Mouse (Mus musculus): ENCODE results near the gene Csrp2. TPM values are rescaled to one million over a fixed set of nuclear protein-coding genes. Genes with fewer than 3 reads are reported as not detected.

The Csrp2 gene
- polyA plus RNA-seq, 1 experiment from 2014 or later, result 1.0 TPM

DNA sequence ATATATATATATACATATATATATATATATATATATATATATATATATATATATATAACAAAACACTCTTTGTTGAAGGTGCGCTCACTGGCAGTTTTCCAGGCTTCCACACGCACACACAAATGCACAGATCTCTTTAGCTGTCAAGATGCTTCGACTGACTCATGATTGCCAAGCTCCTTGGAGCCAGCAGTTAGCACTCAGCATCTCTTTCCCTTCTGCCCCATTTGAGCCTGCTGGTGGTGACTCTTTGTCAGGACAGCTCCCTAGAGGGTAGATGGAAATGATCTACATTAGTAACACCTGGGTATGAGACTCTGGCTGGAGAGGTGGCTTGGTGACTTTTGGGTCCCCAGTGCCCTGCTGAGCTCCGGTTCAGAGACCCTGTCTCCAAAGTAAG, 20.1 kb downstream of the Csrp2 start:
- WGBS (ENCODE audit: missing documents), result 91% methylated on average over 3 of the region's 4 CpGs

DNA sequence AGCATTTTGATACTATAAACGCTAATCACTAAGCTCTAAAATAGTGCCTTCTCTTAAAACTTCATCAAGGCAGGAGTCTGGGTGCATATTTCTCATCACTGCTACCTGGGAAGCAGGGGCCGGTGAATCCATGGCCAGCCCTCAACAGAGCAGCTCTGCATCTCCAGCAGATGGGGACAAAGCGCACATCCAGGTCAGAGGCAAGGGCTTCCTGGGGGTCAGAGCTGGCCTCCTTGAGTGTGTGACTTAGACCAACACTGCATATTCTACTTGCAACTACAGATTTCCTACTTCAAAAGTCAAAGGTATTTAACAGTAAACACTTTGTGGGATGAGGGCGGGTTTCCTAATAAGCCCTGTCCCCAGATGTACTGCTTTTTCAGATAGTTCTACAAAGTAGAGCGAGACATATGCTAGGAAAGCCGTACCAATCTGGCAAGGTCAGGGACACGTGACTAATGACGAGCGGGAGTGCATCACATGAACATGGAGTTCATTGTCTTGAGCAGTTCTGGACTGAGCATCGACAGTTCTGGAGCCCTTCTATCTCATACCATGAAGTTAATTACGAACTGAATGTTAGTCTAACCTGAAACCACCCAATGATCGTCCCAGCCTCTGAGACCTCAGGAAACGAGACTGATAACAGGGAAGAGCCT, 21.3 kb downstream of the Csrp2 start:
- H3K4me3 ChIP-seq (ENCODE audit: inconsistent target), result no peak overlapping the region
- no peak overlapping the region for H3K27ac ChIP-seq
- WGBS (ENCODE audit: missing documents), result 93% methylated on average over 13 of the region's 13 CpGs
- no peaks in the 10 kb centered on the region for H3K79me2 ChIP-seq (ENCODE audit: inconsistent target)
- H3K36me3 ChIP-seq (ENCODE audit: inconsistent target), result 0 out of 2 replicates have a peak, but pooled peaks cover 15% of the 10 kb centered on the region

More for the DNA sequence above, 20.1 kb downstream of the Csrp2 start:
- H3K79me2 ChIP-seq (ENCODE audit: inconsistent target), result no peaks in the 10 kb centered on the region
- H3K36me3 ChIP-seq (ENCODE audit: inconsistent target), result 0 out of 2 replicates have a peak, but pooled peaks cover 15% of the 10 kb centered on the region
- H3K4me3 ChIP-seq (ENCODE audit: inconsistent target), result no peak overlapping the region
- no peak overlapping the region for H3K27ac ChIP-seq

DNA sequence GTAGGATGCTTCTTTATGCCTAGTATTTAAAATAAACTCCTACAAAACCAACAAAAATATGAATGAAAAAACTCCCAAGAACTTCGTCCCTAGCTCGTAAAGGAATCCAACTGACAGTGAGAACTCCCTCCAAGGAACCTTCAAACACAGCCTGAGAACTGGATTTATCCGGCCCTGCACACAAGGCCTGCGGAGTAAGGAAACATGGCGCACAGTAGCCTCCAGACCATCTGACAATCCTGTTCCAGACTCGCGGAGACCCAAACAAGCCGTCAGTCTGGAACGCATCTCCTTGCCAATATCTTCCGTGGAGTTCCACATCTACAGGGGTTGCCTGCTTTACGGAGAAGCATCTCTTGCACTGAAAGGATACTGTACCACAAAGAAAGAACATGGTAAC, 22.4 kb downstream of the Csrp2 start:
- Histone ChIP-seq H3K27ac (no peak overlapping the region), H3K36me3 (ENCODE audit: inconsistent target) (peaks cover 21% of the 10 kb centered on the region; the same call in 1 of the 2 replicates), H3K4me3 (ENCODE audit: inconsistent target) (no peak overlapping the region), H3K79me2 (ENCODE audit: inconsistent target) (no peaks in the 10 kb centered on the region)
- WGBS (ENCODE audit: missing documents), result 95% methylated on average over 11 of the region's 11 CpGs

DNA sequence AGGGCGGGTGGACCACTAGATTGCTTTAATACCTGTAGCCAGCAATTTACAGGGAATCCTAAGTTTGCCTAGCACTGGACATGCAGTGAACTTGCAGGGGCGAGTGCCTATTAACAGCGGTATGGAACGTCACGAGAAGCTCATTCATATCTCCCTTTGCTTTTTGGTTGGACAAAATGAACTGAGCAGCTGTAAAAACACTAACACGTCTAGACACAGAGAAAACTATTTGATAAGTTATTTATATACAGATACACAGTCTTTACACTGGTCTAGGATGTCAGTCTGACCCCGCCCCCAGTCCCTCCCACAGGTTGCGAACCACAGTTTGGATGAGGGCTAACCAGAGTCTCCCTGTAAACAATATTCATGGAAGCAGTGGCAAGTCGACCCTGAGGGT, 23.2 kb downstream of the Csrp2 start:
- no peak overlapping the region for H3K27ac ChIP-seq
- H3K79me2 ChIP-seq (ENCODE audit: inconsistent target), result no peaks in the 10 kb centered on the region
- WGBS (ENCODE audit: missing documents), result 95% methylated on average over 9 of the region's 9 CpGs
- H3K4me3 ChIP-seq (ENCODE audit: inconsistent target), result no peak overlapping the region
- peaks cover 29% of the 10 kb centered on the region; the same call in 1 of the 2 replicates for H3K36me3 ChIP-seq (ENCODE audit: inconsistent target)

DNA sequence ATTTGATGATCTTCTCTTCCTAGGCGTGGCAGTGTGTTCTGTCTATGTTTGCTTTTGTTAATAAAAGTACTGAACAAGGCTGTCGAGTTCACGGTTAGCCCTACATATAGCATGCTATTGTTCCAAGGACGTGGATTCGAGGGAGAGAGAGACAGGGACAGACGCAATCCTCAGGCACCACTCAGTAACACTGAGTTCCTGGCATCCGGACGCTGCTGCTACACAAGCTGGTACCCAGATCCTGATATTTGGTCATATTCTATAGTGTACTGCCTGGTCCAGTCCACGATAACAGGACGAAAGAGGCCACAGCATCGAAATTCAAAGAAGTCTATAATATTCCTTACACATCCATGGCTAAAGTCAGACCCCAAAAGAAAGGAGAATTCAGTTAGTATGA, 24.6 kb downstream of the Csrp2 start:
- WGBS (ENCODE audit: missing documents), result 95% methylated on average over 11 of the region's 11 CpGs
- Histone ChIP-seq H3K4me3 (ENCODE audit: inconsistent target) (no peak overlapping the region), H3K79me2 (ENCODE audit: inconsistent target) (no peaks in the 10 kb centered on the region), H3K36me3 (ENCODE audit: inconsistent target) (peaks cover 31% of the 10 kb centered on the region; the same call in 1 of the 2 replicates), H3K27ac (no peak overlapping the region)

DNA sequence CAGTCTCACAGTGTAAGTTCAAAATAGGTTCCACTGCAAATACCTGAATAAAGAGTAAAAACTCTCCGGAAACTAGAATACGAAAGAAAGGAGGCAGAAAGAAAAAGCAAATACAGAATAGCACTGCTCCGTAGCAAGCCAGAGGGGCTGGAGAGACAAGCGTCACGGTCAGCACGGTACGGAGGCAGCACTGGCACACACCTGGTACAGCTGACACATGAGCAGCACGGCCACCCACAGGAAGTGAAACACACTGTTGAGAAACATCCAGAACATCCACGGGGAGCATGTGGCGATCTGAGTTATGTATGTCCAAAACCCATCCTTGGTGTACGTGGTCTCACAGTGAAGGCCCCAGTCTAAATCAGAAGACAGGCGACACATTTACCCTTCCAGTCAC, 26.4 kb downstream of the Csrp2 start:
- H3K27ac ChIP-seq, result no peak overlapping the region
- H3K36me3 ChIP-seq (ENCODE audit: inconsistent target), result peaks cover 45% of the 10 kb centered on the region
- no peaks in the 10 kb centered on the region for H3K79me2 ChIP-seq (ENCODE audit: inconsistent target)
- 73% methylated on average over 12 of the region's 12 CpGs for WGBS (ENCODE audit: missing documents)
- no peak overlapping the region for H3K4me3 ChIP-seq (ENCODE audit: inconsistent target)

DNA sequence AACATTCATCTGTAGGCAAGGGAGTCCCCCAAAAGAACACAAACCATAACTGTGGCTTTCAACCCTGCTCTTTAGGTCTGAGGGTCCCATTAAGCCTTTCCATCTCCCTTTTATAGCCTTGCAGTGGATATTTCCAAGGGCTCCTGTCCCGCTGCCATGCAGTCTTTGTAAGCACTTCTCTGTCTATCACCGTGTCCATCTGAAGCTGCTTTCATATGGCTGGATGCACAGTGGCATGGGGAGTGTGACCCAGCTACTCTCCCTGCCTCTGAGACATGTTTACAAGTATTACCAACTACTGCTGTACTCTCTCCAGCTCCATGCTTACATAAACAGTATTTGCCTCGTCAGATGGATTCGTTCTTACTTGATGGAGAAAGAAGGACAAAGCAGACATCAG, 28.0 kb downstream of the Csrp2 start:
- Histone ChIP-seq H3K27ac (no peak overlapping the region), H3K79me2 (ENCODE audit: inconsistent target) (no peaks in the 10 kb centered on the region), H3K36me3 (ENCODE audit: inconsistent target) (peaks cover 45% of the 10 kb centered on the region), H3K4me3 (ENCODE audit: inconsistent target) (no peak overlapping the region)
- WGBS (ENCODE audit: missing documents), result 95% methylated on average over 4 of the region's 4 CpGs

DNA sequence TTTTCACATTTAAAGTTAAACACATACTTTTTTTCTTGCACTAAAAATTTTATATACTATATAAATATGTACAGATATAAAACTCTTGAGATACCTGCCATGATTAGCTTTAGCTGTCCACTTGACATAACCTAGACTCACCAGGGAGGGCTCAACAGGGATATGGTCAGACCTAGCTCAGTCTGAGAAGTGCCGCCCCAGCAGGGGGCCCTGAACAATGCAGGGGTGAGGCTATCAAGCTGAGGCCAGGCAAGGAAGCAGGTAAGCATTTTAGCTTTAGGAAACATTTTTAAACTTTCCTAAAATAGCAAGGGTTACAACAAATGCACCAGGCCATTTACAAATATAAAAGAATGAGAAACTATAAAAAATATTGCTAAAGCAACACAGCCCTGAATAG, 31.5 kb downstream of the Csrp2 start:
- H3K79me2 ChIP-seq (ENCODE audit: inconsistent target), result no peaks in the 10 kb centered on the region

DNA sequence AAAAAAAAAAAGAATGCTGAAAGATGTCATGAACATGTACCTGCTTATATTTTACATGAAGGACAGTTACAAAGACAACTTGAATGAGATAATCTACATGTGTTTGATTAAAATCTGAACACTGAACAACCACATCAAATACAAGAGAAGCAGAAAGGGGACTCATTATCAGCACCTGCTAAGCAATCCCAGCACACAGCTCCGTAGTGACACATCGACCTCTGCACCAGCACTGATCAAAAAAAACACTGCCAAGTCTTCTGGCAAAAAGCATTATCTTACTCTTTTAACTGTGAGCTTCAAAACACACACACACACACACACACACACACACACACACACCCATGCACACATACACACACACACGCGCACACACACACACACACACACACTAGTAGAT, 32.2 kb downstream of the Csrp2 start:
- H3K79me2 ChIP-seq (ENCODE audit: inconsistent target), result no peaks in the 10 kb centered on the region
- H3K4me3 ChIP-seq (ENCODE audit: inconsistent target), result no peak overlapping the region
- 96% methylated on average over 4 of the region's 4 CpGs for WGBS (ENCODE audit: missing documents)
- H3K27ac ChIP-seq, result no peak overlapping the region
- peaks cover 30% of the 10 kb centered on the region for H3K36me3 ChIP-seq (ENCODE audit: inconsistent target)

More for the DNA sequence above, 31.5 kb downstream of the Csrp2 start:
- 100% methylated on average over 1 of the region's 1 CpGs for WGBS (ENCODE audit: missing documents)
- no peak overlapping the region for H3K4me3 ChIP-seq (ENCODE audit: inconsistent target)
- no peak overlapping the region for H3K27ac ChIP-seq
- peaks cover 34% of the 10 kb centered on the region for H3K36me3 ChIP-seq (ENCODE audit: inconsistent target)

DNA sequence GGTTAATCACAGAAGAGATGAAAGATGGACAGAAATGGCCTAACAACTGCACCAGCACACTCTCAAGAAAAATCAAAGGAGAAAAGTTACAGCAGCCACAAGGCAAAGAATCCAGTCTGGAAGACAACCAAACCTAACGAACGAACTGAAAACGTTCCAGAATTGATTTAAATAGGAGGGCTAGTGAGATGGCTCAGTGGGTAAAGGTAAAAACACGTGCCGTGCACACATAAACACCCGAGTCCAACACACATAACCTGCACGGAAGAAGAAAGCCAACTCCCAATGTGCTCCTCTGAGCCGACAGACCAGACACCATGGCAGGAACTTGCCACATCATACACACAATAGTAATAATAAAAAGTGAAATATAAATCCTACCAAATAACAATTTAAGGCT, 32.7 kb downstream of the Csrp2 start:
- Histone ChIP-seq H3K36me3 (ENCODE audit: inconsistent target) (peaks cover 26% of the 10 kb centered on the region; the same call in 1 of the 2 replicates), H3K79me2 (ENCODE audit: inconsistent target) (no peaks in the 10 kb centered on the region), H3K4me3 (ENCODE audit: inconsistent target) (no peak overlapping the region), H3K27ac (no peak overlapping the region)
- 88% methylated on average over 7 of the region's 8 CpGs for WGBS (ENCODE audit: missing documents)

DNA sequence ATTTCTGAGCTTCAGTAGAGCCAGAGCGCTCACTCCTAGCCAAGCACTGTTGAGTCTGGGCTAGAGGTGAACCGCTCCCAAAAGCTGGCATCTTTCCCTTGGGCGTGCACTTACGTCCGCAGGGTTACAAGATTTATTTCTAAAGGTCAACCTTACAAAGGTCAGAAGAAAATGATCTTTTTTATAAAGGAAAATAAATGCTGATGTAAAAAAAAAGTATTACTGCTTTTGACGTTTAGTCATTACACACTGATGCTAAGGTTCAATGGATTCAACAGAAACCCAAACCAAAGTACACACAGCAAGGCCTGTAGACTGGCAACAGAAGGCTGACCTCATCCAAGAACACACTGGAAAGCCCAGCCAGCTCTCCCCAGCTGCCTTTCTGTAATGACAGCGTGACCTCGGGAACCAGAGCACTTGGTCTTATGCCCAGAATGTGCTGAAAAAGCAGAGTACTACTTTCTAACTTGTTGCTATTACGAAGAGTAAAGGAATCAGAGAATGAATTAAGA, 33.4 kb downstream of the Csrp2 start:
- 93% methylated on average over 9 of the region's 9 CpGs for WGBS (ENCODE audit: missing documents)
- H3K79me2 ChIP-seq (ENCODE audit: inconsistent target), result no peaks in the 10 kb centered on the region
- H3K36me3 ChIP-seq (ENCODE audit: inconsistent target), result peaks cover 19% of the 10 kb centered on the region; the same call in 1 of the 2 replicates
- H3K4me3 ChIP-seq (ENCODE audit: inconsistent target), result no peak overlapping the region
- H3K27ac ChIP-seq, result no peak overlapping the region

DNA sequence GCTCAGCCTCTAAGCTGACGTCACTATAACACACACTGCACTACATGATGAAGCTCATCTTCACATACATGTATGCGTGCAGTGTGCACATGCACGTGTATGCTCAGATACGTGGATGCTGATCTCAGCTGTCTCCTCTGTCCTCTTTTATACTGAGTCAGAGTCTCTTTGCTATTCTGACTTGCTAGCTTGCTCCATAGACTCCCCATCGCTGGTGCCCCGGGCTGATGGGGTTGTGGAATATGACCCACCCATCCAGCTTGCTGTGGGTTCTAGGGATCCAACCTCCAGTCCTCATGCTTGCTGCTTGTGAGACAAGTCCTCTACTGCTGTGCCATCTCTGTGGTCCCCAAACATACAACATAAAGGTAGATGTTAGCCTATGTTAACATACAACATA, 39.3 kb downstream of the Csrp2 start:
- H3K36me3 ChIP-seq (ENCODE audit: inconsistent target), result peaks cover 14% of the 10 kb centered on the region; the same call in 1 of the 2 replicates
- H3K4me3 ChIP-seq (ENCODE audit: inconsistent target), result no peak overlapping the region
- 95% methylated on average over 6 of the region's 6 CpGs for WGBS (ENCODE audit: missing documents)
- no peak overlapping the region for H3K27ac ChIP-seq
- H3K79me2 ChIP-seq (ENCODE audit: inconsistent target), result no peaks in the 10 kb centered on the region

DNA sequence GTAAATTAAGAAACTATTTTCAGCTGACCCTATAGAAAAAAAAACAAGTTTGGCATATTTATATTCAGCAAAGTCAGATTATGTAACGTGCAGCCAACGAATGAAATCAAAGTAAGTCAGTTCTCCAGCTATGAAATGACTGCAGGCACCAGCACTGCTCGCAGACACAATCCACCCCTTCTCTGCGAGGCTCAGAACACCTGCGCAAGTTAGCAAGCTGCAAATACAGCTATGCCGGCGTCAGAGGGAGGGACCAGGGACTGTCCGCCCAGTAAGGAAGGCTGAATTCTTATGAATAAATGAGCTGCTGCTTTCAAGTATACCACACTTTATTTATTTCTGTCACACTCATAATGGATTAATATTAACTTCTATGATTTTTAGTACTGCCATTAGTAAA, 40.2 kb downstream of the Csrp2 start:
- Histone ChIP-seq H3K4me3 (ENCODE audit: inconsistent target) (no peak overlapping the region), H3K27ac (no peak overlapping the region), H3K36me3 (ENCODE audit: inconsistent target) (peaks cover 13% of the 10 kb centered on the region; the same call in 1 of the 2 replicates), H3K79me2 (ENCODE audit: inconsistent target) (no peaks in the 10 kb centered on the region)
- 98% methylated on average over 8 of the region's 8 CpGs for WGBS (ENCODE audit: missing documents)

DNA sequence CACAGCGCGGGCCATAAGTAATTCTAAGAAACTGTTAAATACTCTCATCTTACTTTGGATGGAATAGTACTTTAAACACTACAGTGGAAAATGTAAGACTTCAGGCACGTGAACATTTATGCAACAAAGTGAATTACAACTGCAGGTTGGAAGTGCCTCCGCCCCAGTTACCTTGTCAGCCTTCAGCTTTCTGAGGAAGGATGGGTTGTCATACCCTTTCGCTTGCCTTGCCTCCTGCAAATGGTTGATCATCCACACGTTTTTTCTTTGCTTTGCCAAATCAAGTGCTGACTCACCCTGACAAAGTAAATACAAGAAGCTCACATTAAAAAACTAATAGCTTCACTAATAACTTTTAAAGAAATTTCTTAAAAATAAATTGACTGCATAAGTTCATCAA, 41.3 kb downstream of the Csrp2 start:
- Histone ChIP-seq H3K79me2 (ENCODE audit: inconsistent target) (no peaks in the 10 kb centered on the region), H3K27ac (no peak overlapping the region), H3K36me3 (ENCODE audit: inconsistent target) (peaks cover 10% of the 10 kb centered on the region; the same call in 1 of the 2 replicates), H3K4me3 (ENCODE audit: inconsistent target) (no peak overlapping the region)
- 95% methylated on average over 6 of the region's 6 CpGs for WGBS (ENCODE audit: missing documents)

DNA sequence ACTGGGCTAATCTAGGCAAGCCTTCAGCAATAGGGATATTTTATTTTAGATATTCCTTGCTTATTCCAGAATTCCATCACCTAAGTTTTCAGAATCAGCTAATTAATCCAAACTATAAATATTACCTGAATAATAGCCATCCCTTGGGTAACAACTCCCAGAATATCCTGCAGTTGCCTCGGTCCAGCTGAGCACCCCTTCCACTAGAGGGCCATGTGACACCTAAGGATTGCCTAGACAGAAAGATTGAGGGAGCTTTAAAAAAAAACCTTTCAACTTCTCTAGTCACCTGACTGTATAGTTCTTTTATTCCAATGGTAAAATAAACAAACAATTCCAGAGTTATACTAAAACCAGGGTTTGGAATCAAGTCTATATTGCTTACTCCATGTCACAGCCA, 42.6 kb downstream of the Csrp2 start:
- 45% methylated on average over 1 of the region's 1 CpGs for WGBS (ENCODE audit: missing documents)
- peaks cover 15% of the 10 kb centered on the region; the same call in 1 of the 2 replicates for H3K36me3 ChIP-seq (ENCODE audit: inconsistent target)
- no peak overlapping the region for H3K4me3 ChIP-seq (ENCODE audit: inconsistent target)
- H3K79me2 ChIP-seq (ENCODE audit: inconsistent target), result no peaks in the 10 kb centered on the region
- H3K27ac ChIP-seq, result no peak overlapping the region
